12 mouse cellular contexts compared by ENCODE assay signal in genomic region chr1:27062311-27062710, GRCm38 (mm10).
A peak's percentile ranks its signal among the peaks of the same experiment; 100 is the strongest.
DNase-seq lines count a peak whose midpoint lies in the region; ATAC-seq and TF ChIP-seq lines count a peak whose summit lies in the region.
"Had no signal": no experiment of that assay in that cellular context is flagged by ENCODE, and none has a peak within 500 bp of the region (broad histone marks: within the 10 kb centered on the region; RNA-seq: fewer than 3 reads in every experiment).

No protein-coding gene starts in this region.

- H3K4me3 ChIP-seq in forebrain, postnatal 0 days (ENCODE audit: low read depth, low read length) = no peak overlapping the region
- H3K4me3 ChIP-seq in forebrain, embryonic 15.5 days = no peak overlapping the region
- H3K4me3 ChIP-seq in kidney, embryonic 14.5 days (ENCODE audit: low read length) = no peak overlapping the region
- H3K4me3 ChIP-seq: midbrain, embryonic 15.5 days; neural tube, embryonic 15.5 days had no signal

- H3K9ac ChIP-seq in forebrain, postnatal 0 days = no peak overlapping the region
- H3K9ac ChIP-seq in forebrain, embryonic 15.5 days (replicated peaks) = no peak overlapping the region
- no peak overlapping the region for H3K9ac ChIP-seq in kidney, embryonic 14.5 days (ENCODE audit: low read depth, low read length)
- H3K9ac ChIP-seq: midbrain, embryonic 15.5 days; neural tube, embryonic 15.5 days had no signal

- 61% methylated on average over 3 of the region's 3 CpGs for WGBS in forebrain, postnatal 0 days
- WGBS in forebrain, embryonic 15.5 days = 74% methylated on average over 3 of the region's 3 CpGs
- 49% methylated on average over 3 of the region's 3 CpGs for WGBS in kidney, embryonic 14.5 days

- no peaks in the 10 kb centered on the region for H3K27me3 ChIP-seq in forebrain, postnatal 0 days (ENCODE audit: insufficient read depth, low read length)
- no peaks in the 10 kb centered on the region for H3K27me3 ChIP-seq in forebrain, embryonic 15.5 days
- no peaks in the 10 kb centered on the region for H3K27me3 ChIP-seq in kidney, embryonic 14.5 days (ENCODE audit: control insufficient read depth, insufficient read depth, low read length)
- H3K27me3 ChIP-seq: midbrain, embryonic 15.5 days; neural tube, embryonic 15.5 days had no signal

- H3K4me2 ChIP-seq in forebrain, postnatal 0 days (ENCODE audit: low read depth) = no peak overlapping the region
- H3K4me2 ChIP-seq in forebrain, embryonic 15.5 days (replicated peaks) = no peak overlapping the region
- H3K4me2 ChIP-seq in kidney, embryonic 14.5 days (replicated peaks; ENCODE audit: low read depth, low read length) = no peak overlapping the region
- H3K4me2 ChIP-seq: midbrain, embryonic 15.5 days; neural tube, embryonic 15.5 days had no signal

- H3K4me1 ChIP-seq in forebrain, postnatal 0 days (ENCODE audit: insufficient read depth) = no peaks in the 10 kb centered on the region
- no peaks in the 10 kb centered on the region for H3K4me1 ChIP-seq in forebrain, embryonic 15.5 days
- H3K4me1 ChIP-seq in kidney, embryonic 14.5 days (ENCODE audit: control insufficient read depth, insufficient read depth, low read length) = no peaks in the 10 kb centered on the region
- H3K4me1 ChIP-seq: midbrain, embryonic 15.5 days; neural tube, embryonic 15.5 days had no signal

- no peaks in the 10 kb centered on the region for H3K36me3 ChIP-seq in forebrain, postnatal 0 days (ENCODE audit: insufficient read depth)
- no peaks in the 10 kb centered on the region for H3K36me3 ChIP-seq in forebrain, embryonic 15.5 days
- H3K36me3 ChIP-seq in kidney, embryonic 14.5 days (ENCODE audit: control insufficient read depth, insufficient read depth, low read length) = no peaks in the 10 kb centered on the region
- H3K36me3 ChIP-seq: midbrain, embryonic 15.5 days; neural tube, embryonic 15.5 days had no signal

- ATAC-seq in forebrain, postnatal 0 days = no peak
- no peak for ATAC-seq in forebrain, embryonic 15.5 days (replicated peaks)
- ATAC-seq in kidney, embryonic 14.5 days (ENCODE audit: low FRiP score, low TSS enrichment) = no peak
- no peak for ATAC-seq in CD4-positive, CD25-positive, alpha-beta regulatory T cell, adult 4 months
- ATAC-seq: midbrain, embryonic 15.5 days had no signal

- no peak for TF ChIP-seq CTCF in forebrain, postnatal 0 days (IDR thresholded peaks at IDR 0.05; ENCODE audit: low read depth)
- TF ChIP-seq CTCF in brain, embryonic 14.5 days (IDR thresholded peaks at IDR 0.05; ENCODE audit: borderline replicate concordance, extremely low read depth, insufficient read depth, insufficient read length) = no peak

- no peak for TF ChIP-seq POLR2A in brain, embryonic 14.5 days (IDR thresholded peaks at IDR 0.05; ENCODE audit: borderline replicate concordance, extremely low read depth, insufficient read depth, insufficient read length, poor library complexity, severe bottlenecking)

- H3K9me3 ChIP-seq in forebrain, postnatal 0 days (ENCODE audit: low read length) = no peaks in the 10 kb centered on the region
- no peaks in the 10 kb centered on the region for H3K9me3 ChIP-seq in forebrain, embryonic 15.5 days
- no peaks in the 10 kb centered on the region for H3K9me3 ChIP-seq in kidney, embryonic 14.5 days (ENCODE audit: control insufficient read depth, low read length)
- H3K9me3 ChIP-seq: midbrain, embryonic 15.5 days; neural tube, embryonic 15.5 days had no signal

- no peak overlapping the region for H3K27ac ChIP-seq in forebrain, postnatal 0 days (ENCODE audit: low read depth, low read length)
- no peak overlapping the region for H3K27ac ChIP-seq in forebrain, embryonic 15.5 days (replicated peaks)
- no peak overlapping the region for H3K27ac ChIP-seq in kidney, embryonic 14.5 days (ENCODE audit: low read depth, low read length)
- H3K27ac ChIP-seq: midbrain, embryonic 15.5 days; neural tube, embryonic 15.5 days; stomach, postnatal 0 days had no signal

- DNase-seq in forebrain, postnatal 0 days = peak; percentile 3
- DNase-seq in kidney, postnatal 14 days = peak; percentile 12
- peak; percentile 45 for DNase-seq in 416B (ENCODE audit: low read depth)
- DNase-seq in brain, embryonic 14.5 days (ENCODE audit: low read depth) = peak; percentile 48
- DNase-seq in yolk sac, embryonic 10.5 days (ENCODE audit: low spot score) = no peak
- DNase-seq: lung, postnatal 14 days had no signal
